Mouse (Mus musculus): Measurements from ENCODE around the gene Trim65. TPM values are rescaled to one million over a fixed set of nuclear protein-coding genes. Genes with fewer than 3 reads are reported as not detected.

Trim65 gene
- polyA plus RNA-seq, 1 experiment, result 8.2 TPM

GRCm38 (mm10) chr11:116146294-116146985 is 15.5 kb upstream of the Trim65 start:
- Histone ChIP-seq H3K27ac (ENCODE audit: control insufficient read depth, insufficient read depth, low read depth, low read length, poor library complexity) (0 out of 2 replicates have a peak overlapping the region, but pooled peaks have one; percentile 5), H3K4me1 (ENCODE audit: control insufficient read depth, insufficient read depth, low read length) (peaks cover 10% of the 10 kb centered on the region), H3K4me3 (replicated peaks; ENCODE audit: control insufficient read depth, low read depth, low read length) (no peak overlapping the region)
- 89% methylated on average over 25 of the region's 25 CpGs for WGBS
- TF ChIP-seq CTCF (IDR thresholded peaks at IDR 0.05; ENCODE audit: control insufficient read depth, insufficient read depth, low read length) (no peak), POLR2A (IDR thresholded peaks at IDR 0.05; ENCODE audit: borderline replicate concordance, control insufficient read depth, low read depth, low read length) (no peak)

- Histone ChIP-seq H3K27ac (ENCODE audit: control insufficient read depth, insufficient read depth, low read depth, low read length, poor library complexity) (no peak overlapping the region), H3K4me1 (ENCODE audit: control insufficient read depth, insufficient read depth, low read length) (peaks cover 9% of the 10 kb centered on the region), H3K4me3 (replicated peaks; ENCODE audit: control insufficient read depth, low read depth, low read length) (no peak overlapping the region)
- TF ChIP-seq POLR2A (IDR thresholded peaks at IDR 0.05; ENCODE audit: borderline replicate concordance, control insufficient read depth, low read depth, low read length) (no peak), CTCF (IDR thresholded peaks at IDR 0.05; ENCODE audit: control insufficient read depth, insufficient read depth, low read length) (no peak)
- 87% methylated on average over 18 of the region's 18 CpGs for WGBS
Observed at GRCm38 (mm10) chr11:116145481-116146293, 14.8 kb upstream of the Trim65 start.

GRCm38 (mm10) chr11:116143468-116143867 is 12.5 kb upstream of the Trim65 start:
- peaks cover 7% of the 10 kb centered on the region for H3K4me1 ChIP-seq (ENCODE audit: control insufficient read depth, insufficient read depth, low read length)
- no peak overlapping the region for H3K27ac ChIP-seq (ENCODE audit: control insufficient read depth, insufficient read depth, low read depth, low read length, poor library complexity)
- H3K4me3 ChIP-seq (replicated peaks; ENCODE audit: control insufficient read depth, low read depth, low read length), result no peak overlapping the region
- TF ChIP-seq POLR2A (IDR thresholded peaks at IDR 0.05; ENCODE audit: borderline replicate concordance, control insufficient read depth, low read depth, low read length), result no peak
- no peak for TF ChIP-seq CTCF (IDR thresholded peaks at IDR 0.05; ENCODE audit: control insufficient read depth, insufficient read depth, low read length)
- WGBS, result 86% methylated on average over 3 of the region's 3 CpGs

GRCm38 (mm10) chr11:116142211-116142991 is 11.5 kb upstream of the Trim65 start:
- H3K4me1 ChIP-seq (ENCODE audit: control insufficient read depth, insufficient read depth, low read length), result peaks cover 7% of the 10 kb centered on the region

GRCm38 (mm10) chr11:116138468-116139138 is 7.7 kb upstream of the Trim65 start, which contains the start of gene Mrpl38:
Gene Mrpl38, minus strand, starts transcription at chr11:116138868.
- WGBS, result under 1% methylated on average over 59 of the region's 60 CpGs
- TF ChIP-seq CTCF (IDR thresholded peaks at IDR 0.05; ENCODE audit: control insufficient read depth, insufficient read depth, low read length), result peak; percentile 86
- TF ChIP-seq POLR2A (IDR thresholded peaks at IDR 0.05; ENCODE audit: borderline replicate concordance, control insufficient read depth, low read depth, low read length), result peak; percentile 8; the same call in 1 of the 2 replicates
- H3K4me1 ChIP-seq (ENCODE audit: control insufficient read depth, insufficient read depth, low read length), result peaks cover 7% of the 10 kb centered on the region
- peak within 1 kb of the TSS; percentile 98 for H3K4me3 ChIP-seq (replicated peaks; ENCODE audit: control insufficient read depth, low read depth, low read length)
- H3K27ac ChIP-seq (ENCODE audit: control insufficient read depth, insufficient read depth, low read depth, low read length, poor library complexity), result peak within 1 kb of the TSS; percentile 47; the same call in 1 of the 2 replicates

More at GRCm38 (mm10) chr11:116142211-116142991, 11.5 kb upstream of the Trim65 start:
- TF ChIP-seq CTCF (IDR thresholded peaks at IDR 0.05; ENCODE audit: control insufficient read depth, insufficient read depth, low read length) (no peak), POLR2A (IDR thresholded peaks at IDR 0.05; ENCODE audit: borderline replicate concordance, control insufficient read depth, low read depth, low read length) (no peak)
- H3K27ac ChIP-seq (ENCODE audit: control insufficient read depth, insufficient read depth, low read depth, low read length, poor library complexity), result peak overlapping the region; percentile 26
- 73% methylated on average over 10 of the region's 10 CpGs for WGBS
- H3K4me3 ChIP-seq (replicated peaks; ENCODE audit: control insufficient read depth, low read depth, low read length), result no peak overlapping the region

GRCm38 (mm10) chr11:116138096-116138467 is 7.2 kb upstream of the Trim65 start:
- peak overlapping the region; percentile 47; the same call in 1 of the 2 replicates for H3K27ac ChIP-seq (ENCODE audit: control insufficient read depth, insufficient read depth, low read depth, low read length, poor library complexity)
- WGBS, result 1% methylated on average over 20 of the region's 20 CpGs
- H3K4me1 ChIP-seq (ENCODE audit: control insufficient read depth, insufficient read depth, low read length), result peaks cover 5% of the 10 kb centered on the region; the same call in 1 of the 2 replicates
- peak overlapping the region; percentile 98 for H3K4me3 ChIP-seq (replicated peaks; ENCODE audit: control insufficient read depth, low read depth, low read length)
- TF ChIP-seq CTCF (IDR thresholded peaks at IDR 0.05; ENCODE audit: control insufficient read depth, insufficient read depth, low read length) (no peak), POLR2A (IDR thresholded peaks at IDR 0.05; ENCODE audit: borderline replicate concordance, control insufficient read depth, low read depth, low read length) (no peak)

GRCm38 (mm10) chr11:116134171-116134570 is 3.2 kb upstream of the Trim65 start:
- Histone ChIP-seq H3K4me3 (replicated peaks; ENCODE audit: control insufficient read depth, low read depth, low read length) (no peak overlapping the region), H3K27ac (ENCODE audit: control insufficient read depth, insufficient read depth, low read depth, low read length, poor library complexity) (no peak overlapping the region), H3K4me1 (ENCODE audit: control insufficient read depth, insufficient read depth, low read length) (peaks cover 5% of the 10 kb centered on the region; the same call in 1 of the 2 replicates)
- WGBS, result 87% methylated on average over 10 of the region's 10 CpGs
- TF ChIP-seq CTCF (IDR thresholded peaks at IDR 0.05; ENCODE audit: control insufficient read depth, insufficient read depth, low read length) (no peak), POLR2A (IDR thresholded peaks at IDR 0.05; ENCODE audit: borderline replicate concordance, control insufficient read depth, low read depth, low read length) (no peak)

Measured in bone marrow, adult 2 months (tissue).